Mouse (Mus musculus): ENCODE data around the gene Slc8a1. TPM values are rescaled to one million over a fixed set of nuclear protein-coding genes. Genes with fewer than 3 reads are reported as not detected.

Slc8a1 gene
- total and polyA plus RNA-seq, 3 experiments: not detected

DNA sequence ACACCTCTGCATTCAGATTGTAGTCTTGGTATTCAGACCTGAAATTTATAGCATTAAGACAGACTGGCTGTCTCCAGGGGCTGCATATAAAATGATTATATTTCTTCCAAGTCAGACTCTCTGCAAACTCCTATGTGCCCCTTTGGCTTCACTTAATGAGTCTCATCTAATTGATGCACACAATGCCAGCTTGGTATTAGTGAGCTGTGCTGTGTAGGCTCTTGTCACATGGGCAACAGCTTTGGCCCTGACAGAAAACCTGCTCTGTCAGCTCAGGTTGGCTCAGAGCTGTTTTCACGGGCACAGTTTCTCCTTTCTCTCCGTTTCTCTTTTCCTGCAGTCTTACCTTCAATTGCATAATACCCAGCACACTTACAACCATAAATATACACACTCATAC is 60.7 kb downstream of the Slc8a1 start:
- peaks cover 38% of the 10 kb centered on the region for H3K9me3 ChIP-seq (replicated peaks; ENCODE audit: low read length)
- H3K79me2 ChIP-seq (replicated peaks; ENCODE audit: control insufficient read depth, extremely low read depth, insufficient read depth, poor library complexity, severe bottlenecking): no peaks in the 10 kb centered on the region
- dilution Hi-C loops (cut with MboI; ENCODE audit: extremely low pct_ligation_motif_present, extremely low pct_unique_long_range_greater_than_20kb, low sequenced_read_pairs): no loop called here
- no peak for DNase-seq (ENCODE audit: extremely low read depth)
- H3K4me2 ChIP-seq (ENCODE audit: insufficient read depth, low read depth, poor library complexity, severe bottlenecking): no peak overlapping the region
- H3K36me3 ChIP-seq (replicated peaks in 1 of 2; ENCODE audit: control insufficient read depth in 1 of 2, insufficient read depth in 1 of 2, low read length in 1 of 2): no peaks in the 10 kb centered on the region
- H3K9ac ChIP-seq (ENCODE audit: insufficient read depth, low read depth): no peak overlapping the region
- no peak for TF ChIP-seq NRF1 (IDR thresholded peaks at IDR 0.05; ENCODE audit: low read depth, low read length)
- TF ChIP-seq RAD21 (IDR thresholded peaks at IDR 0.05; ENCODE audit: low read depth, low read length): no peak
- no peak for TF ChIP-seq USF2 (conservative IDR thresholded peaks at IDR 0.05; ENCODE audit: low read depth, low read length)
- no peak for TF ChIP-seq RCOR1 (conservative IDR thresholded peaks at IDR 0.05; ENCODE audit: low read depth, low read length)
- TF ChIP-seq NELFE (IDR thresholded peaks at IDR 0.05; ENCODE audit: low read depth, low read length): no peak
- no peak for TF ChIP-seq ETS1 (conservative IDR thresholded peaks at IDR 0.05; ENCODE audit: low read depth, low read length)
- TF ChIP-seq POLR2A (IDR thresholded peaks at IDR 0.05; ENCODE audit: low read depth, low read length): no peak
- no peak for TF ChIP-seq BHLHE40 (IDR thresholded peaks at IDR 0.05; ENCODE audit: low read depth, low read length)
- H3K4me3 ChIP-seq (replicated peaks in 1 of 3; ENCODE audit: low read depth in 2 of 3, low read length in 2 of 3, poor library complexity in 1 of 3): no peak overlapping the region
- H3K27ac ChIP-seq (ENCODE audit: insufficient read depth, low read depth): no peak overlapping the region
- H3K4me1 ChIP-seq (ENCODE audit: control insufficient read depth in 1 of 2, insufficient read depth in 2 of 2): no peaks in the 10 kb centered on the region
- no peaks in the 10 kb centered on the region for H3K27me3 ChIP-seq (replicated peaks)
- in situ Hi-C loops (cut with MboI; ENCODE audit: low pct_ligation_motif_present, low pct_unique_long_range_greater_than_20kb, low sequenced_read_pairs): no loop called here

DNA sequence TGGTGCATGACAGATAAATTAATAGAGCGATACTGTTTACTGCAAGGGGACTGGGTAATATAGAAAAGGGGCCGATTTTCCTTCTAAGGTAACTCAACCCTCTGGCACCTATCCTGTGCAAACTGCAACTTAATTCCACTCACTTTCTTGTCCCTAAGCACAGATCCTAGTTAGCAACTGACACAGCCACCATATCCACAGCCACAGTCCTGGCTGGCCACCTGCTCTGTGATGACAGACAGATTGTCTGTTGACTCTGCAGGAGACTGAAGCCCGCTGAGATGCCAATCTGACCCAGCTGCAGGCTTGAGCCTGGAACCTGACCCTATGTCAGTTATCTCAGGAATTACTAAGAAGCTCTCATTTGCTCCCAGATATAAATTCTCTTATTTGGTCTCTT is 62.0 kb downstream of the Slc8a1 start:
- no peak overlapping the region for H3K9ac ChIP-seq (ENCODE audit: insufficient read depth, low read depth)
- no peak overlapping the region for H3K4me2 ChIP-seq (ENCODE audit: insufficient read depth, low read depth, poor library complexity, severe bottlenecking)
- no peaks in the 10 kb centered on the region for H3K79me2 ChIP-seq (replicated peaks; ENCODE audit: control insufficient read depth, extremely low read depth, insufficient read depth, poor library complexity, severe bottlenecking)
- dilution Hi-C loops (cut with MboI; ENCODE audit: extremely low pct_ligation_motif_present, extremely low pct_unique_long_range_greater_than_20kb, low sequenced_read_pairs): no loop called here
- H3K27me3 ChIP-seq (replicated peaks): no peaks in the 10 kb centered on the region
- no peak overlapping the region for H3K27ac ChIP-seq (ENCODE audit: insufficient read depth, low read depth)
- H3K4me1 ChIP-seq (ENCODE audit: control insufficient read depth in 1 of 2, insufficient read depth in 2 of 2): no peaks in the 10 kb centered on the region
- no peak overlapping the region for H3K4me3 ChIP-seq (replicated peaks in 1 of 3; ENCODE audit: low read depth in 2 of 3, low read length in 2 of 3, poor library complexity in 1 of 3)
- DNase-seq (ENCODE audit: extremely low read depth): no peak
- TF ChIP-seq MAZ (IDR thresholded peaks at IDR 0.05; ENCODE audit: low read depth, low read length): no peak
- TF ChIP-seq NRF1 (IDR thresholded peaks at IDR 0.05; ENCODE audit: low read depth, low read length): no peak
- no peak for TF ChIP-seq E2F4 (IDR thresholded peaks at IDR 0.05; ENCODE audit: insufficient replicate concordance, low read depth, low read length)
- in situ Hi-C loops (cut with MboI; ENCODE audit: low pct_ligation_motif_present, low pct_unique_long_range_greater_than_20kb, low sequenced_read_pairs): no loop called here
- H3K36me3 ChIP-seq (replicated peaks in 1 of 2; ENCODE audit: control insufficient read depth in 1 of 2, insufficient read depth in 1 of 2, low read length in 1 of 2): no peaks in the 10 kb centered on the region
- H3K9me3 ChIP-seq (replicated peaks; ENCODE audit: low read length): peaks cover 43% of the 10 kb centered on the region

DNA sequence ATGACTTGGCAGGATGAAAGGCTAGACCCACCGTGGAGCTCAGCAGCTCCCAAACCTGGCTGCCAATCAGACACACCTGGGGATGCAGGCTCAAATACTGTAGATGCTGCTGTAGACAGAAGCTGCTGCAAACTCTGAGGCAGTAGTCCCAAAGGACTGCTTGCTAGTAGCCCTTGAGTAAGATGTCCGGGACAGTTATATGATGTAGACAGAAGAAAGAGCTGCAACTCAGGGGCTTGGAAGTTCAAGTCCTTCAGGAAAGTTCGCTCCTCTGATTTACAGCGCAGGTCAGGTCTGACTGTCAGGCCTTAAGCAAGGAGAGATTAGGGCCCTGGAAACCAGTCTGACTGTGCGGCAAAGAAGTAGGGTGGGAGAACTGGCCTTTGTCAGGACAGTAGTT is 66.9 kb downstream of the Slc8a1 start:
- TF ChIP-seq ZNF384 (IDR thresholded peaks at IDR 0.05; ENCODE audit: low read depth, low read length) (no peak), NELFE (IDR thresholded peaks at IDR 0.05; ENCODE audit: low read depth, low read length) (no peak), POLR2A (IDR thresholded peaks at IDR 0.05; ENCODE audit: low read depth, low read length) (no peak), BHLHE40 (IDR thresholded peaks at IDR 0.05; ENCODE audit: low read depth, low read length) (no peak), SMC3 (IDR thresholded peaks at IDR 0.05; ENCODE audit: low read depth, low read length) (no peak), UBTF (IDR thresholded peaks at IDR 0.05; ENCODE audit: low read depth, low read length) (no peak), E2F4 (IDR thresholded peaks at IDR 0.05; ENCODE audit: insufficient replicate concordance, low read depth, low read length) (no peak), MXI1 (IDR thresholded peaks at IDR 0.05; ENCODE audit: low read depth, low read length) (no peak), ETS1 (conservative IDR thresholded peaks at IDR 0.05; ENCODE audit: low read depth, low read length) (no peak), TBP (conservative IDR thresholded peaks at IDR 0.05; ENCODE audit: low read depth, low read length) (no peak), MAX (IDR thresholded peaks at IDR 0.05; ENCODE audit: low read length) (no peak), ELF1 (IDR thresholded peaks at IDR 0.05; ENCODE audit: low read depth, low read length) (no peak), EP300 (IDR thresholded peaks at IDR 0.05; ENCODE audit: low read length) (no peak), POLR2AphosphoS2 (IDR thresholded peaks at IDR 0.05; ENCODE audit: low read depth, low read length) (no peak), USF1 (IDR thresholded peaks at IDR 0.05; ENCODE audit: low read depth, low read length) (no peak), PAX5 (IDR thresholded peaks at IDR 0.05; ENCODE audit: low read length) (no peak)
- Histone ChIP-seq H3K36me3 (replicated peaks in 1 of 2; ENCODE audit: control insufficient read depth in 1 of 2, insufficient read depth in 1 of 2, low read length in 1 of 2) (no peaks in the 10 kb centered on the region), H3K27ac (ENCODE audit: insufficient read depth, low read depth) (no peak overlapping the region), H3K4me3 (replicated peaks in 1 of 3; ENCODE audit: low read depth in 2 of 3, low read length in 2 of 3, poor library complexity in 1 of 3) (no peak overlapping the region), H3K9me3 (replicated peaks; ENCODE audit: low read length) (peaks cover 71% of the 10 kb centered on the region), H3K27me3 (replicated peaks) (no peaks in the 10 kb centered on the region), H3K9ac (ENCODE audit: insufficient read depth, low read depth) (no peak overlapping the region), H3K4me1 (ENCODE audit: control insufficient read depth in 1 of 2, insufficient read depth in 2 of 2) (no peaks in the 10 kb centered on the region), H3K79me2 (replicated peaks; ENCODE audit: control insufficient read depth, extremely low read depth, insufficient read depth, poor library complexity, severe bottlenecking) (no peaks in the 10 kb centered on the region), H3K4me2 (ENCODE audit: insufficient read depth, low read depth, poor library complexity, severe bottlenecking) (no peak overlapping the region)
- DNase-seq (ENCODE audit: extremely low read depth): no peak
- dilution Hi-C loops (cut with MboI; ENCODE audit: extremely low pct_ligation_motif_present, extremely low pct_unique_long_range_greater_than_20kb, low sequenced_read_pairs): no loop called here
- in situ Hi-C loops (cut with MboI; ENCODE audit: low pct_ligation_motif_present, low pct_unique_long_range_greater_than_20kb, low sequenced_read_pairs): no loop called here
